Mouse (Mus musculus): ENCODE results near the gene Rpl11. TPM values are rescaled to one million over a fixed set of nuclear protein-coding genes. Genes with fewer than 3 reads are reported as not detected.

Rpl11 gene
- polyA plus RNA-seq, 1 experiment from 2014 or later = 345 TPM

DNA sequence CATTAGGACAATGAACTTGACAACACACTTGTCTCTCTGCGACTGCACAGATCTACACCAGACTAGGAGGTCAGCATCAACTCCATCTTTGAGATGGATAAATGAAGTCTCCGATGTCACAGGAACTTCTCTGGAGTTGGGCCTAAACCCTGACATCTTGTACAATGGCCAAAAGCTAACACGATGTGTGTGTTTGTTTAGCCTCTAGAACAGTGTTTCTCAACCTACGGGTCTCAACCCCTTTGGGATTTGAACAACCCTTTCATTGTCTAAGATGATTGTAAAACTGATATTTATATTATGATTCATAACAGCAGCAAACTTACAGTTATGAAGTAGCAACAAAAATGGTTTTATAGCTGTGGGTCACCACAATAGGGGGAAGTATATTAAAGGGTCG, 4.7 kb upstream of the Rpl11 start:
- H3K9ac ChIP-seq (ENCODE audit: low read depth, low read length) = no peak overlapping the region
- no peak overlapping the region for H3K4me2 ChIP-seq
- H3K36me3 ChIP-seq (ENCODE audit: control insufficient read depth, insufficient read depth, low read length) = no peaks in the 10 kb centered on the region
- 79% methylated on average over 5 of the region's 5 CpGs for WGBS (ENCODE audit: insufficient replicate concordance)
- H3K27ac ChIP-seq (ENCODE audit: low read depth, low read length) = no peak overlapping the region
- no peak for ATAC-seq (replicated peaks; ENCODE audit: insufficient number of reproducible peaks, low FRiP score, low TSS enrichment)
- no peaks in the 10 kb centered on the region for H3K27me3 ChIP-seq (ENCODE audit: control insufficient read depth, insufficient read depth, low read length)
- no peaks in the 10 kb centered on the region for H3K9me3 ChIP-seq (replicated peaks; ENCODE audit: control insufficient read depth, low read length)
- H3K4me3 ChIP-seq (ENCODE audit: low read depth, low read length) = no peak overlapping the region
- no peaks in the 10 kb centered on the region for H3K4me1 ChIP-seq (ENCODE audit: control insufficient read depth, insufficient read depth, low read length)

DNA sequence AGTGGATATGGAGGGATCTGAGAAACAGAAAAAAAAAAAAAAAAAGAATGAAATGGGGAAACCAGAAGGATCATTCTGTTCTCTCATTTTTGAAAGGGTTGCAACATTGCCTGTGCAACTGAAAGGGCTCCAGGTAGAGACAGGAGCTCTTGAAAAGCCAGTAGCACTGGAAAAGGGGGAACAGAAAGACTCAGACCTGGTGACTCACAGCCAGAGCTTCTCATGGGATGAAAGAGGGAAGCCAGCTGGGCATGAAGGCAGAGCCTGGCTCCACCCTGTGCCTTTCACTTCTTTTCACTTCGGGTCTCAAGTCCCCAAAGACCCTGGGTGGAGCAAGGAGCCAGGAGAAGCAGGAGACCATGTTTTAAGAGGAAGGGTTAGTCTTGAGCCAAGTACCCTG, 2.8 kb upstream of the Rpl11 start:
- Histone ChIP-seq H3K4me3 (ENCODE audit: low read depth, low read length) (no peak overlapping the region), H3K4me1 (ENCODE audit: control insufficient read depth, insufficient read depth, low read length) (peaks cover 9% of the 10 kb centered on the region), H3K27ac (ENCODE audit: low read depth, low read length) (no peak overlapping the region), H3K9me3 (replicated peaks; ENCODE audit: control insufficient read depth, low read length) (no peaks in the 10 kb centered on the region), H3K9ac (ENCODE audit: low read depth, low read length) (no peak overlapping the region), H3K27me3 (ENCODE audit: control insufficient read depth, insufficient read depth, low read length) (no peaks in the 10 kb centered on the region), H3K36me3 (ENCODE audit: control insufficient read depth, insufficient read depth, low read length) (peaks cover 5% of the 10 kb centered on the region), H3K4me2 (no peak overlapping the region)
- ATAC-seq (replicated peaks; ENCODE audit: insufficient number of reproducible peaks, low FRiP score, low TSS enrichment) = no peak
- WGBS (ENCODE audit: insufficient replicate concordance) = 31% methylated on average over 1 of the region's 1 CpGs

- H3K4me2 ChIP-seq = no peak overlapping the region
- H3K4me1 ChIP-seq (ENCODE audit: control insufficient read depth, insufficient read depth, low read length) = peaks cover 9% of the 10 kb centered on the region
- no peak overlapping the region for H3K4me3 ChIP-seq (ENCODE audit: low read depth, low read length)
- WGBS (ENCODE audit: insufficient replicate concordance) = 65% methylated on average over 5 of the region's 5 CpGs
- H3K27me3 ChIP-seq (ENCODE audit: control insufficient read depth, insufficient read depth, low read length) = no peaks in the 10 kb centered on the region
- no peaks in the 10 kb centered on the region for H3K9me3 ChIP-seq (replicated peaks; ENCODE audit: control insufficient read depth, low read length)
- no peak overlapping the region for H3K9ac ChIP-seq (ENCODE audit: low read depth, low read length)
- H3K27ac ChIP-seq (ENCODE audit: low read depth, low read length) = no peak overlapping the region
- no peak for ATAC-seq (replicated peaks; ENCODE audit: insufficient number of reproducible peaks, low FRiP score, low TSS enrichment)
- peaks cover 25% of the 10 kb centered on the region for H3K36me3 ChIP-seq (ENCODE audit: control insufficient read depth, insufficient read depth, low read length)
Observed at GRCm38 (mm10) chr4:136053843-136054242, 615 bp upstream of the Rpl11 start.

DNA sequence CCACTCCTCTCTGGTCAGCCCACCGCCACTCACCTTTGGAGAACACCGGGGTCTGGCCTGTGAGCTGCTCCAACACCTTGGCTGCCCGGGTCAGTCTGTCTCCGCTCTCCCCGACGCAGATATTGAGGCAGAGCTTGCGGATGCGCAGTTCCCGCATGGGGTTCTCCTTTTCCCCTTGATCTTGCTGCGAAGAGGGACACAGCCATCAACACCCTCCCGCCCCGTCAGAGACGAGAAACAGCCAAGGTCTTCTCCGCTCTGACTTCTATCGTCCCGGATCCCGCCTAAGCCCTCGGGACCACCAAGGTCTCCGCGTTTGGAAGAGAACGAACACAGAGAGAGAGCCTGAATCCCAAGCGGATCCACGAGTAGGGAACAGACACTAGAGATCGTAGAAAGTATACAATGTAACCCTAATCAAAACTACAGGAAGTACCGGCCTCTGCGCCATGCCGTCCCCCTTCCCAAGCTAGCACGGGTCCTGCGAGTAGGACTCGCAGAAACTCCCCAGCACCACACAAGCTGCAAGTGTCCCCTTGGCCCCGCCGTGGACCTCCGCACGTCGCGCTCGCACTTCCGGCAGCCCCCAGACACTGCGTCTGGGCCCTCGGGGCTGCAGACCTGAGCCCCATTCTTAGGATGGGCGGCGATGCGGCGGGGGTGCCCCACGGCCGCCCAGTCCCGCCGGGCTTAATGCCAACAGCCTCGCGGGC, 538 bp downstream of the Rpl11 start:
- WGBS (ENCODE audit: insufficient replicate concordance) = under 1% methylated on average over 50 of the region's 50 CpGs
- Histone ChIP-seq H3K4me3 (ENCODE audit: low read depth, low read length) (peak overlapping the region; percentile 100), H3K4me1 (ENCODE audit: control insufficient read depth, insufficient read depth, low read length) (peaks cover 11% of the 10 kb centered on the region), H3K27ac (ENCODE audit: low read depth, low read length) (peak overlapping the region; percentile 94), H3K36me3 (ENCODE audit: control insufficient read depth, insufficient read depth, low read length) (peaks cover 26% of the 10 kb centered on the region), H3K27me3 (ENCODE audit: control insufficient read depth, insufficient read depth, low read length) (no peaks in the 10 kb centered on the region), H3K9ac (ENCODE audit: low read depth, low read length) (peak overlapping the region; percentile 100), H3K9me3 (replicated peaks; ENCODE audit: control insufficient read depth, low read length) (no peaks in the 10 kb centered on the region), H3K4me2 (peak overlapping the region; percentile 97)
- ATAC-seq (replicated peaks; ENCODE audit: insufficient number of reproducible peaks, low FRiP score, low TSS enrichment) = peak; percentile 50

- peak overlapping the region; percentile 97 for H3K4me2 ChIP-seq
- WGBS (ENCODE audit: insufficient replicate concordance) = 4% methylated on average over 3 of the region's 3 CpGs
- peaks cover 26% of the 10 kb centered on the region for H3K36me3 ChIP-seq (ENCODE audit: control insufficient read depth, insufficient read depth, low read length)
- ATAC-seq (replicated peaks; ENCODE audit: insufficient number of reproducible peaks, low FRiP score, low TSS enrichment) = no peak
- peak overlapping the region; percentile 100 for H3K9ac ChIP-seq (ENCODE audit: low read depth, low read length)
- peak overlapping the region; percentile 100 for H3K4me3 ChIP-seq (ENCODE audit: low read depth, low read length)
- H3K27me3 ChIP-seq (ENCODE audit: control insufficient read depth, insufficient read depth, low read length) = no peaks in the 10 kb centered on the region
- peak overlapping the region; percentile 94 for H3K27ac ChIP-seq (ENCODE audit: low read depth, low read length)
- peaks cover 11% of the 10 kb centered on the region for H3K4me1 ChIP-seq (ENCODE audit: control insufficient read depth, insufficient read depth, low read length)
- no peaks in the 10 kb centered on the region for H3K9me3 ChIP-seq (replicated peaks; ENCODE audit: control insufficient read depth, low read length)
Observed at GRCm38 (mm10) chr4:136052060-136052459, 1.2 kb downstream of the Rpl11 start.

GRCm38 (mm10) chr4:136050226-136050625, 3.0 kb downstream of the Rpl11 start:
- Histone ChIP-seq H3K36me3 (ENCODE audit: control insufficient read depth, insufficient read depth, low read length) (peaks cover 28% of the 10 kb centered on the region), H3K4me3 (ENCODE audit: low read depth, low read length) (no peak overlapping the region), H3K27me3 (ENCODE audit: control insufficient read depth, insufficient read depth, low read length) (no peaks in the 10 kb centered on the region), H3K9ac (ENCODE audit: low read depth, low read length) (no peak overlapping the region), H3K4me2 (no peak overlapping the region), H3K4me1 (ENCODE audit: control insufficient read depth, insufficient read depth, low read length) (peaks cover 11% of the 10 kb centered on the region), H3K27ac (ENCODE audit: low read depth, low read length) (no peak overlapping the region), H3K9me3 (replicated peaks; ENCODE audit: control insufficient read depth, low read length) (no peaks in the 10 kb centered on the region)
- 94% methylated on average over 6 of the region's 6 CpGs for WGBS (ENCODE audit: insufficient replicate concordance)
- no peak for ATAC-seq (replicated peaks; ENCODE audit: insufficient number of reproducible peaks, low FRiP score, low TSS enrichment)

DNA sequence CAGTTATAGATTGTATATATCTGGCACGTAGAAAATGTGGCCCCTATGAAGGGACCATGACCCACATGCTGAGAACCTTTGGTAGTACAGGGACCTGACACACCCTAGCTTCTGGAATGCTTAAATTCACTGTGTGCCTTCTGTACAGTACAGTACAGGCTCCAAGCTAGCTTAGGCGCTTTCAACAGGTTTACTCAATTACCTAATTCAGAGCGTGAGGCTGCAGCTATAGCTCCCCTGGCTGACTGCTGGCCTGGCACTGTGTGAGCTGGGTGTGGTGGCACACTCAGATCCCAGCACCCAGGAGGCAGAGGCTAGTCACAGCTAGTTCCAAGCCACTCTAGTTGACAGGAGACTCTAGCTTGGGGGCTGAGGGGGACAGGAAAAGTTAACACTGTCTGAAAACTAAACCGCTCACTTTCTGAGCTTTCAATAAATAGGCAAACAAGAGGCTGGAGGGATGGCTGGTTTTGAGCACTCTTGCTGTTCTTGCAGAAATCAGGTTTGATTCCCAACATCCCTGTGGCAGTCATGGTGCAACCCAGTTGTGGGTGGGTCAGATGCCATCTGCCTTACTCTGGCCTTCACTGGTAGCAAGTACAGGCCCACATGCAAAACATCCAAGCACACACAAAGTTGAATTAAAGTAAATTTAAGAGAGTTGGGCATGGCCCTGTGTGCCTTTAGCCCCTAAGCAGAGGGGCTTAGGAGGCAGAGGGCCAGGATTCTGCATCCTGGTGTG, 4.8 kb downstream of the Rpl11 start:
- Histone ChIP-seq H3K27me3 (ENCODE audit: control insufficient read depth, insufficient read depth, low read length) (no peaks in the 10 kb centered on the region), H3K27ac (ENCODE audit: low read depth, low read length) (no peak overlapping the region), H3K9ac (ENCODE audit: low read depth, low read length) (no peak overlapping the region), H3K9me3 (replicated peaks; ENCODE audit: control insufficient read depth, low read length) (no peaks in the 10 kb centered on the region), H3K4me2 (no peak overlapping the region), H3K4me1 (ENCODE audit: control insufficient read depth, insufficient read depth, low read length) (peaks cover 11% of the 10 kb centered on the region), H3K4me3 (ENCODE audit: low read depth, low read length) (no peak overlapping the region), H3K36me3 (ENCODE audit: control insufficient read depth, insufficient read depth, low read length) (peaks cover 34% of the 10 kb centered on the region)
- WGBS (ENCODE audit: insufficient replicate concordance) = 76% methylated on average over 4 of the region's 4 CpGs
- no peak for ATAC-seq (replicated peaks; ENCODE audit: insufficient number of reproducible peaks, low FRiP score, low TSS enrichment)

DNA sequence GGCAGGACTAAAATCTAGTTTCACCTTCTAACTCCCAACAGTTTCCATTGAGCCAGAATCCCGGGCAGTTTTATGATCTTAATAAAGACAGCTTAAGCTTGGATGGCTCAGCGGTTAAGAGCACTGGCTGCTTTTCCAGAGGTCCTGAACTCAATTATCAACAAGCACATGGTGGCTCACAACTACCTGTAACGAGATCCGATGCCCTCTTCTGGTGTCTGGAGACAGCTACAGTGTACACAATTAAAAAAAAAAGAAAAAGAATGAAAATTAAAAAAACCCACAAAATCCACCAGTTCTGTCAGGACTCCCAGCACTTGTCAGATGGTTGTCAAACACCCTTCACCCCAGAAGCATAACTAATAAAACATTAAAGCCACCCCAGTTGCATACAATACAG, 5.6 kb downstream of the Rpl11 start:
- Histone ChIP-seq H3K4me1 (ENCODE audit: control insufficient read depth, insufficient read depth, low read length) (peaks cover 11% of the 10 kb centered on the region), H3K4me2 (no peak overlapping the region), H3K27ac (ENCODE audit: low read depth, low read length) (no peak overlapping the region), H3K9me3 (replicated peaks; ENCODE audit: control insufficient read depth, low read length) (no peaks in the 10 kb centered on the region), H3K9ac (ENCODE audit: low read depth, low read length) (no peak overlapping the region), H3K27me3 (ENCODE audit: control insufficient read depth, insufficient read depth, low read length) (no peaks in the 10 kb centered on the region), H3K36me3 (ENCODE audit: control insufficient read depth, insufficient read depth, low read length) (peaks cover 34% of the 10 kb centered on the region), H3K4me3 (ENCODE audit: low read depth, low read length) (no peak overlapping the region)
- WGBS (ENCODE audit: insufficient replicate concordance) = 73% methylated on average over 4 of the region's 4 CpGs
- no peak for ATAC-seq (replicated peaks; ENCODE audit: insufficient number of reproducible peaks, low FRiP score, low TSS enrichment)

Data from heart, embryonic 11.5 days (tissue).